Mouse (Mus musculus) liver, embryonic 11.5 days (tissue): Measurements from ENCODE around the gene Arhgef2. TPM values are rescaled to one million over a fixed set of nuclear protein-coding genes. Genes with fewer than 3 reads are reported as not detected.

Experiments
- ATAC-seq: fragments of 200-750 bp; cut with Nextera tagmentation; replicated peaks from 2 replicates; pipeline ENCODE4 v1.8.0; 2017; ENCODE audit warnings: moderate number of reproducible peaks, mild to moderate bottlenecking, moderate TSS enrichment, moderate library complexity; ENCODE audit not compliant: low FRiP score
- DNase-seq: peaks from one replicate; pipeline ENCODE4 v3.0.0-alpha.2; 2017; ENCODE audit warnings: low spot score
- H3K27ac ChIP-seq: fragments of 300-500 bp; sonication (generic); 2 replicates; pipeline ENCODE4 v1.5.1; 2014; ENCODE audit warnings: mild to moderate bottlenecking, low read depth, low read length, control low read depth
- H3K27me3 ChIP-seq: fragments of 300-500 bp; sonication (generic); replicated peaks from 2 replicates; pipeline ENCODE4 v1.6.1; 2014; ENCODE audit warnings: low read length, mixed read lengths; ENCODE audit not compliant: control insufficient read depth, insufficient read depth
- H3K36me3 ChIP-seq: fragments of 300-500 bp; sonication (generic); 2 replicates; pipeline ENCODE4 v1.6.1; 2014; ENCODE audit warnings: mild to moderate bottlenecking, low read length, moderate library complexity, mixed read lengths; ENCODE audit not compliant: control insufficient read depth, insufficient read depth
- H3K4me1 ChIP-seq: fragments of 300-500 bp; sonication (generic); replicated peaks from 2 replicates; pipeline ENCODE4 v1.6.1; 2014; ENCODE audit warnings: low read length, mixed read lengths; ENCODE audit not compliant: control insufficient read depth, insufficient read depth
- H3K4me2 ChIP-seq: fragments of 300-500 bp; sonication (generic); 2 replicates; pipeline ENCODE4 v1.6.1; 2014; ENCODE audit warnings: mild to moderate bottlenecking, control low read depth, moderate library complexity
- H3K4me3 ChIP-seq: fragments of 300-500 bp; sonication (generic); 2 replicates; pipeline ENCODE4 v1.5.1; 2014; ENCODE audit warnings: low read depth, low read length, control low read depth
- H3K9ac ChIP-seq: fragments of 300-500 bp; sonication (generic); 2 replicates; pipeline ENCODE4 v1.6.1; 2014; ENCODE audit warnings: low read depth, low read length, control low read depth
- H3K9me3 ChIP-seq: fragments of 300-500 bp; sonication (generic); 2 replicates; pipeline ENCODE4 v1.6.1; 2016; ENCODE audit warnings: low read length, inconsistent platforms, mixed read lengths; ENCODE audit not compliant: control insufficient read depth
- WGBS: fragments of 180-500 bp; shearing (Covaris S2); extraction: QIAGEN DNeasy Blood & Tissue Kit; methylation state at CpG from one replicate; pipeline ENCODE4 v1.1.7; 2014; 5-methylcytosine and 5-hydroxymethylcytosine counted together
- polyA plus RNA-seq: library from polyadenylated mRNA; unstranded; fragments of >200 nt; fragmentation: Nextera tagmentation; extraction: Ambion mirVana; gene quantifications from 2 replicates; pipeline ENCODE4 v1.2.1, GENCODE M21; 2014

The Arhgef2 gene
- polyA plus RNA-seq, 1 experiment from 2014 or later, result 66.3 TPM

DNA sequence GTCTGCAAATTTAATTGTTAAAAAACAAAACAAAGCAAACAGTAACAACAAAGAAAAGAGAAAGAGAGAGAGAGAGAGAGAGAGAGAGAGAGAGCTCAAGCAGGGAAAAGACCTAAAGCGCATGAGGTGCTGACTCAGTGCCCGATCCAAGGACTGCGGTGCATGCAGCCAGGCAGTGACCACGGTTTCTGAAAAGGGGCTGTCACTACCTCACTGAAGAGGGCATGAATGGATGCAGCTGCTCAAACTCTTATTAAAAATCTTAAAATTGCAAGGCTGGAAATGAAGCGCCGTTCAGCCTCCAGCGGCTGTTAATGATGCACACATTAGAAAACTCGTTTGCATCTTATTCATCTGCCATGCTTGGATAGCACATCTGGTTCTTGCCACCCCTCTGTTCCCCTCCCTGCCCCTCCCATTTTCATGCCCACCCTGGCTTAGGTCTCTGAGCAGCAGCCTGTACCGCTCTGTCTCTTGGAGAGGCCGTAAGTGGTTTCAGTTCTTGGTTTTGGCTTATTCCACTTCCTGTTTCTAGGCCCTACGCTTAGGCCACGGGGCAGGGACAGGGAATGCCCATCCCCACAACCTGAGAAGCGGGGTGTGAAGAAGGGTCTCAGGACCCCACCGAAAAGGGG, 42.1 kb downstream of the Arhgef2 start:
- 87% methylated on average over 14 of the region's 14 CpGs for WGBS

DNA sequence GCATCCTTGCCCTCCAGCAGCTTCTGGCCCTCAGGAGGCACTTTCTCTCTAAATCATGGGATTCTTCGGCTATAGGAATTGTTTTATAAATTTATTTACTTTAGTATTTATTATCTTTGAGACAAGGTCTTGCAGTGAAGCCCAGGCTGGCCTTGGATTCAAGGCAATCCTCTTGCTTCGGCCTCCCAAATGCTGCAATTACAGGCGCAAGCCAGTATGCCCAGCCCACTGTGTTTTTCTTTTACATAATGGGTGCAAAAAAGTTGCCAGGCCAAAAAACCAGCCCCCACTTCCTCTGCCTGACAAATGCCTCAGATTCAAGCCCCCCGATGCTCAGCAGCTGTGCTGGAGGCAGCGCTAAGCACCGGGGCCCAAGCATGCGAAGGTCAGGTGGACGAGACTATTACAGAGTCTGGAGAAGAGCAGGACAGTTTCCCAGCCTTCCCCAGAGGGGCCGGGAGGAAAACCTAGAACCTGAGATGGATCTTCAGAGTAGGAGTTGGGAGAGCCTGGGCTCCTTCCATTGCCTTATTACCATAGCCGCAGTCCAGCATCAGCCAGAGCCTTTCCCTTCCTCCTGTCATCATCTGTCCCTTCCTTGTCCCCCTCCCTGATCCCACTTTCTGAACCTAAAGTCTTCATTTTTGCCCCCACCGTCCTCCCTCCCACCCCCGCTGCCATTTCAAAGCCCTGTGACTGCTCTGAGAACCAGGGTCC, 42.8 kb downstream of the Arhgef2 start:
- Histone ChIP-seq H3K9me3 (no peaks in the 10 kb centered on the region), H3K4me1 (no peaks in the 10 kb centered on the region), H3K36me3 (peaks cover 36% of the 10 kb centered on the region), H3K9ac (no peak overlapping the region), H3K4me3 (no peak overlapping the region), H3K27ac (no peak overlapping the region), H3K4me2 (no peak overlapping the region), H3K27me3 (no peaks in the 10 kb centered on the region)
- ATAC-seq, result no peak
- no peak for DNase-seq
- 82% methylated on average over 12 of the region's 12 CpGs for WGBS

More for the DNA sequence above, 42.1 kb downstream of the Arhgef2 start:
- Histone ChIP-seq H3K36me3 (peaks cover 44% of the 10 kb centered on the region), H3K9ac (no peak overlapping the region), H3K4me1 (no peaks in the 10 kb centered on the region), H3K4me2 (no peak overlapping the region), H3K4me3 (no peak overlapping the region), H3K27me3 (no peaks in the 10 kb centered on the region), H3K27ac (no peak overlapping the region), H3K9me3 (no peaks in the 10 kb centered on the region)
- ATAC-seq, result no peak
- DNase-seq, result no peak

DNA sequence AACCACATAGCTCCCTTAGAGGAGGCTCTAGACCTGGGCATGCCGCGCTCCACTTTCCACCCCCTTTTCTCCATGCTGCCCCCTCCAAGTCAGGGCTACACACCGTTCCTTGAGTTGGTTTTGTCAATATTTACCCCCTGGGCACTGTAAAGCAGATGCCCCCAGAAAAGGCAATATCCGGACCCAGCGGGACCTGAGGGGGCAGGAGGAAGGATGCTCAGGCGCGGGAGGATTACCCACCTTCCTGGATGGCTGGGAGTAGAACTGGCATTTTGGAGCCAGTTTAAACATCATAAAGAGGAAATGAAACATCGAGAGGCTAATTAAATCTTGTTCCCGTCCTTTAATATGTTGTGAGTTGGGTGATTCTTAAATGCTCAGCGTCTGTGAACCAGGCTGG, 43.4 kb downstream of the Arhgef2 start:
- DNase-seq (no peak), ATAC-seq (no peak)
- Histone ChIP-seq H3K9me3 (no peaks in the 10 kb centered on the region), H3K27ac (no peak overlapping the region), H3K9ac (no peak overlapping the region), H3K27me3 (no peaks in the 10 kb centered on the region), H3K4me1 (no peaks in the 10 kb centered on the region), H3K36me3 (peaks cover 31% of the 10 kb centered on the region), H3K4me3 (no peak overlapping the region), H3K4me2 (no peak overlapping the region)
- 80% methylated on average over 10 of the region's 10 CpGs for WGBS

DNA sequence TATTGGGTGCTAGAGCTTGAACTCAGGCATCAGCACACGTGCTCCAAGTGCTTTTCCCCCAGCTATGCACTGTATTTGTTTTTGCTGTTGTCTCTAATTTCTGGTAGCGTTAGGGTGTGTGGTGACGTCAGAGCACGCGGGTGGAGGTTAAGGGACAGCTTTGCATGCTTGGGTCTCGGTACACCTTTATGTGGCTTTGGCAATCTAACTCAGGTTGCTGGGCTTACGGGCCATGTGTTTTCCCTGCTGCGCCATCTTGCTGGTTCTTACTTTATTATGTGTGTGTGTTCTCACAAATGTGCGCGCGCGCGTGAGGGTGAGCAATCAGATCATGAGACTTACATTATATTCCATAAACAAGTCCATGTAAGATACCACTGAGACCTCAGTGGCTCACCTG, 44.2 kb downstream of the Arhgef2 start:
- WGBS, result 91% methylated on average over 13 of the region's 13 CpGs
- Histone ChIP-seq H3K9ac (no peak overlapping the region), H3K27me3 (no peaks in the 10 kb centered on the region), H3K4me2 (no peak overlapping the region), H3K27ac (no peak overlapping the region), H3K9me3 (no peaks in the 10 kb centered on the region), H3K4me3 (no peak overlapping the region), H3K4me1 (no peaks in the 10 kb centered on the region), H3K36me3 (peaks cover 23% of the 10 kb centered on the region)
- ATAC-seq, result no peak
- no peak for DNase-seq

DNA sequence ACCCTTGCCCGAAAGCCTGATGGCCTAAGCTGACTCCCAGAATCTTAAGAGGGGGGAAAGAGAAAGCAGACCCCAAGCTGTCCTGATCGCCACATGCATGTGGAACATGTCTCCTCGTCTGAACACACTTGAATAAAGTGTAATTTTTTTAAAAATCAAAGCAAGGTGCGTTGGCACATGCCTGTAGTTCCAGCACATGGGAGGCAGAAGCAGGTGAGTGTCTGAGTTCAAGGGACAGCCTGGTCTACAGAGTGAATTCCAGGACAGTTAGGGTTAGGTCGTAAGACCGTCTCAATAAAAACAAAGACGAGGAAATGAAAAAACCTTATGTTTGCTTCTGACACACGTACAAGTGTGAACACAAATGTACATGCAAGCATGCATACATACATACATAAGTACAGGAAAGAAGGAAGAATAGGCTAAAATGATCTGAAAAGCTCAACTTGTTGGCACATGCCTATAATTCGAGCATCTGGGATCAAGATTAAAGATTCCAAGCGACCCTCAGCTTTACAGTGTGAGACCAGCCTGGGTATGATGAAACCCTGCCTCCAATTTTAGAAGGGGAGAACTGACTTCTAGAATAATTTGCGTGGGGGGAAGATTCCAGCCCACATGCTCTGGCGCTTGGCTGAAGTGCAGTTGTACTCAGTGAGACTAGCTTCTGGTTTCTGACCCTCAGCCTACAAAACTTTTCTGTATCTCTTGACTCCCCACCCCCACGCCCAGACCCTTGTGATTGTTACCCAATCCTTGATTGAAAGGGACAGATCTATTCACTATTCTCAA, 45.1 kb downstream of the Arhgef2 start:
- Histone ChIP-seq H3K9me3 (no peaks in the 10 kb centered on the region), H3K27ac (no peak overlapping the region), H3K27me3 (no peaks in the 10 kb centered on the region), H3K4me3 (no peak overlapping the region), H3K4me1 (no peaks in the 10 kb centered on the region), H3K36me3 (peaks cover 17% of the 10 kb centered on the region), H3K4me2 (no peak overlapping the region), H3K9ac (no peak overlapping the region)
- 62% methylated on average over 13 of the region's 13 CpGs for WGBS
- ATAC-seq (no peak), DNase-seq (no peak)

DNA sequence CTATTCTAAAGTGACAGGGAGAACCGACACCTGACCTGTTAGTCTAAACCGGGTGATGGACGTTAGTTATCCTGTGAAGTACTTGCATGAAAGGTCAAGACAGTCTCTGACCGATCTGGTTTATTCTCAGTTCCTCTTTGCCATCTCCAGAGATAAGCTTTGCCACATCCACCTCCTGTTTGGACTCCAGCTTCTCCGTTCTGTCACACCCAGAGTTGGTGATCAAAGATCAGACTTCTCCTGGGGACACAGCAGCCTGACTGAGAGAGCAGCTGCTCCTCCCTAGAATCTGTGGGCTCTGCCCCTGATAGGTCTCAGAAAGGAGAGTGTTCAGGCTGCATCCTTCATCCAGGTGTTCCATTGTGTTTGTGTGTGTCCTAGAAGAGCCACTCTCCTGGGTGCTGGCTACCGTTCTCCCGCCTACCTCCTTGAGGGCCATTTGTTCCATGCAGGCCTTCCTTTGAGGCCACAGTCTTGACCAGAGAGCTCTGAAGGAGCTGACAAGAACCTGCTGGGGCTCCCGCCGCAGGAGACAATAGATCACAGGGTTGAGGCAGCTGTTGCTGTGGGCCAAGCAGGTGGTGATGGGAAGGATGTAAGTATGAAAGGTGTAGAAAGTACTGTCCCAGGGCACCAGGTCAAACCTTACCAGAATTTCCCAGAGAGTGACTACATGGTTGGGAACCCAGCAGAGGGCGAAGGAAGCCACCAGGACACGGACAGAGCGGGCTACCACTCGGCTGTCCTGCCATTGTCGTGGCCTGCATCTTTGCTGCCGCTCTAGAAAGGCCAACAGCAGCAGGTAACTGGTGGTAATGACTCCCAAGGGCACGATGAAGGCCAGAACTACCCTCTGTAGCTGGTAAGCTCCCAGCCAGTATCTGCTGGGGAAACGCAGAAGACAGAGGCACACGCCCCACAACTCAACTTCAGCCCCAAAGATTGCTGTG, 46.2 kb downstream of the Arhgef2 start:
- DNase-seq (no peak), ATAC-seq (no peak)
- Histone ChIP-seq H3K9ac (no peak overlapping the region), H3K4me1 (no peaks in the 10 kb centered on the region), H3K4me3 (no peak overlapping the region), H3K9me3 (no peaks in the 10 kb centered on the region), H3K27me3 (no peaks in the 10 kb centered on the region), H3K36me3 (peaks cover 9% of the 10 kb centered on the region), H3K4me2 (no peak overlapping the region), H3K27ac (no peak overlapping the region)
- WGBS, result 58% methylated on average over 18 of the region's 18 CpGs

DNA sequence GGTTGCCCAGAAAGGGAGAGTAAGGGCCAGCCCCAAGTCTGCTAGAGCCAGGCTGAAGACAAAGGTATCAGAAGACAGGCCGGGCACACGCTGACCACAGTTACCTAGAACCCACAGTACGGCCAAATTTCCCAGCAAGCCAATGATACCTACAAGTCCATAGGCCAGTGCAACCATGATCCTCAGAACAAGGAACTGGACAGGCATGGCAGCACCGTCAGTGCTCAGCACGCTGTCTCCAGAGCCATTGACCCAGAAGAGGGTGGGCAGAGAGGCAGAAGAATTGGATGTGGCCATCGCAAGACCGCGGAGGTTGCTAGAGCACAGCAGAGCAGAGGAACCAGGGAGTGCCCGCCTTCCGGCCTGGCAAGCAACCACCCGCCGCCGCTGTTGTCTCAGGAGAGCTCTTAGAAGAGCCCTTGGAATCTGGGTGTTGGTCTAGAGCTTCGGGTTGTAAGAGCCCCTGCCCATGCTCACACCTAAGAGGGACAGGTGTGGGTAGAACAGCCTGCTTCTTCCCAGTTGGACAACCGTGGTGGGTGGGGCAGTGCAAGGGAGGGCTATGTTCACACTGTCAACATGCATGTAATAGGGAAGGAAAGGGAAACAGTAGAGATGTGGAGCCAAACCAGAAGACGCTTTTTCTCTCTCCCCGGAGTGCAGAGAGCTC, 47.2 kb downstream of the Arhgef2 start, which contains the start of gene Rxfp4:
Gene Rxfp4, minus strand, starts transcription at position 297 of the 670 bp plus-strand sequence.
- Histone ChIP-seq H3K36me3 (peaks cover 3% of the 10 kb centered on the region; the same call in 1 of the 2 replicates), H3K4me2 (no peak within 1 kb of the TSS), H3K9me3 (no peaks in the 10 kb centered on the region), H3K4me3 (no peak within 1 kb of the TSS), H3K27me3 (no peaks in the 10 kb centered on the region), H3K4me1 (no peaks in the 10 kb centered on the region), H3K27ac (no peak within 1 kb of the TSS), H3K9ac (no peak within 1 kb of the TSS)
- WGBS, result 81% methylated on average over 17 of the region's 17 CpGs
- no peak for DNase-seq
- ATAC-seq, result no peak
